Mouse (Mus musculus) urinary bladder, postnatal 25 days (tissue): ENCODE results near the gene Entr1.
A peak's percentile ranks its signal among the peaks of the same experiment; 100 is the strongest.

Experiments
- DNase-seq: peaks from one replicate; pipeline ENCODE4 v3.0.0; 2022; ENCODE audit warnings: low spot score

The Entr1 gene

GRCm38 (mm10) chr2:26389154-26389690, at the start of gene Entr1, which contains the start of gene Pmpca:
Gene Entr1, minus strand, starts transcription at chr2:26389316.
Gene Pmpca, plus strand, starts transcription at chr2:26389339.
- DNase-seq = peak; percentile 84

GRCm38 (mm10) chr2:26438373-26438772, 49.3 kb upstream of the Entr1 start:
- no peak for DNase-seq

- no peak for DNase-seq
These were observed 48.1 kb upstream of the Entr1 start for GRCm38 (mm10) chr2:26437221-26437620.

GRCm38 (mm10) chr2:26434791-26435572, 45.9 kb upstream of the Entr1 start:
- no peak for DNase-seq

- no peak for DNase-seq
These were observed 40.7 kb upstream of the Entr1 start for GRCm38 (mm10) chr2:26429851-26430250.

- no peak for DNase-seq
These were observed 35.4 kb upstream of the Entr1 start for GRCm38 (mm10) chr2:26424541-26424940.

- no peak for DNase-seq
These were observed 34.0 kb upstream of the Entr1 start for GRCm38 (mm10) chr2:26423086-26423485.

- DNase-seq = no peak
These were observed 32.9 kb upstream of the Entr1 start for GRCm38 (mm10) chr2:26421969-26422368.

- no peak for DNase-seq
These were observed 29.0 kb upstream of the Entr1 start for GRCm38 (mm10) chr2:26418120-26418519.

GRCm38 (mm10) chr2:26417066-26417465, 27.9 kb upstream of the Entr1 start:
- DNase-seq = no peak

GRCm38 (mm10) chr2:26410931-26411411, 21.9 kb upstream of the Entr1 start:
- no peak for DNase-seq

GRCm38 (mm10) chr2:26410091-26410490, 21.0 kb upstream of the Entr1 start:
- DNase-seq = no peak

GRCm38 (mm10) chr2:26409362-26409761, 20.2 kb upstream of the Entr1 start:
- no peak for DNase-seq

GRCm38 (mm10) chr2:26408515-26409356, 19.6 kb upstream of the Entr1 start, which contains the start of gene Inpp5e:
Gene Inpp5e, minus strand, starts transcription at chr2:26409203.
- peak; percentile 100 for DNase-seq

GRCm38 (mm10) chr2:26403306-26403705, 14.2 kb upstream of the Entr1 start:
- DNase-seq = no peak

- DNase-seq = no peak
These were observed 13.1 kb upstream of the Entr1 start for GRCm38 (mm10) chr2:26402265-26402664.

- DNase-seq = no peak
These were observed 11.9 kb upstream of the Entr1 start for GRCm38 (mm10) chr2:26401023-26401422.

GRCm38 (mm10) chr2:26400296-26400695, 11.2 kb upstream of the Entr1 start:
- no peak for DNase-seq

GRCm38 (mm10) chr2:26399647-26400046, 10.5 kb upstream of the Entr1 start:
- no peak for DNase-seq

- no peak for DNase-seq
These were observed 9.9 kb upstream of the Entr1 start for GRCm38 (mm10) chr2:26398978-26399377.

- no peak for DNase-seq
These were observed 2.5 kb upstream of the Entr1 start for GRCm38 (mm10) chr2:26391617-26392016.

- DNase-seq = no peak
These were observed 1.8 kb upstream of the Entr1 start for GRCm38 (mm10) chr2:26390954-26391353.
